Mouse (Mus musculus) C2C12 (cell line): ENCODE measurements around the gene Zbtb2. TPM values are rescaled to one million over a fixed set of nuclear protein-coding genes. Genes with fewer than 3 reads are reported as not detected.
A peak's percentile ranks its signal among the peaks of the same experiment; 100 is the strongest.

ENCODE experiments used
- H3K27me3 ChIP-seq: one replicate; pipeline ENCODE4 v1.6.1; 2011; ENCODE audit not compliant: control insufficient read depth, insufficient read depth, insufficient read length
- H3K36me3 ChIP-seq: one replicate; pipeline ENCODE4 v1.6.1; 2011; ENCODE audit not compliant: control insufficient read depth, insufficient read depth
- H3K4me3 ChIP-seq: one replicate; pipeline ENCODE4 v1.5.1; 2011; ENCODE audit warnings: mild to moderate bottlenecking, control low read depth; ENCODE audit not compliant: poor library complexity, insufficient read depth, severe bottlenecking
- H3K79me2 ChIP-seq: one replicate; pipeline ENCODE4 v1.6.1; 2011; ENCODE audit not compliant: control insufficient read depth, insufficient read depth
- H3K79me3 ChIP-seq: one replicate; pipeline ENCODE4 v1.6.1; 2011; ENCODE audit warnings: low read depth, control low read depth
- H3ac ChIP-seq: one replicate; pipeline ENCODE3; 2011; ENCODE audit warnings: low read depth; ENCODE audit not compliant: control insufficient read depth, insufficient read length
- CEBPB ChIP-seq: IDR thresholded peaks from one replicate; pipeline ENCODE4 v1.6.1; 2011; ENCODE audit warnings: low read depth, mild to moderate bottlenecking, control low read depth, moderate library complexity
- CTCF ChIP-seq: IDR thresholded peaks from one replicate; pipeline ENCODE4 v1.5.1; 2011; ENCODE audit not compliant: control insufficient read depth, insufficient read depth, insufficient read length
- FOSL1 ChIP-seq: IDR thresholded peaks from one replicate; pipeline ENCODE4 v1.8.0; 2011; ENCODE audit warnings: mild to moderate bottlenecking, low read length; ENCODE audit not compliant: poor library complexity, insufficient read depth, severe bottlenecking
- MAX ChIP-seq: IDR thresholded peaks from one replicate; pipeline ENCODE4 v1.6.1; 2011; ENCODE audit warnings: mild to moderate bottlenecking, control low read depth
- MYOD1 ChIP-seq: IDR thresholded peaks from one replicate; pipeline ENCODE4 v1.6.1; 2011; ENCODE audit warnings: low read depth; ENCODE audit not compliant: control insufficient read depth, insufficient read length
- MYOG ChIP-seq: IDR thresholded peaks from one replicate; pipeline ENCODE4 v1.6.1; 2011; ENCODE audit not compliant: control insufficient read depth, insufficient read length; ENCODE audit errors: extremely low read depth
- USF1 ChIP-seq: IDR thresholded peaks from one replicate; pipeline ENCODE4 v1.6.1; 2011; ENCODE audit warnings: low read depth, mild to moderate bottlenecking, control low read depth, moderate library complexity
- polyA plus RNA-seq: library from polyadenylated mRNA; unstranded; fragments of >200 nt; fragmentation: generic; extraction: Trizol; gene quantifications from one replicate; pipeline ENCODE4 v1.2.1, GENCODE M21; 2012; ENCODE audit warnings: missing spikeins

Zbtb2 gene
- polyA plus RNA-seq, 1 experiment, result 7.9 TPM

GRCm38 (mm10) chr10:4354371-4355260 is 33.3 kb downstream of the Zbtb2 start:
- H3ac ChIP-seq, result no peak overlapping the region
- no peaks in the 10 kb centered on the region for H3K79me3 ChIP-seq
- H3K79me2 ChIP-seq, result no peaks in the 10 kb centered on the region
- H3K4me3 ChIP-seq, result no peak overlapping the region
- TF ChIP-seq MYOG (no peak), MAX (no peak), FOSL1 (no peak), MYOD1 (no peak), CTCF (no peak), USF1 (no peak), CEBPB (no peak)
- no peaks in the 10 kb centered on the region for H3K27me3 ChIP-seq
- no peaks in the 10 kb centered on the region for H3K36me3 ChIP-seq

DNA sequence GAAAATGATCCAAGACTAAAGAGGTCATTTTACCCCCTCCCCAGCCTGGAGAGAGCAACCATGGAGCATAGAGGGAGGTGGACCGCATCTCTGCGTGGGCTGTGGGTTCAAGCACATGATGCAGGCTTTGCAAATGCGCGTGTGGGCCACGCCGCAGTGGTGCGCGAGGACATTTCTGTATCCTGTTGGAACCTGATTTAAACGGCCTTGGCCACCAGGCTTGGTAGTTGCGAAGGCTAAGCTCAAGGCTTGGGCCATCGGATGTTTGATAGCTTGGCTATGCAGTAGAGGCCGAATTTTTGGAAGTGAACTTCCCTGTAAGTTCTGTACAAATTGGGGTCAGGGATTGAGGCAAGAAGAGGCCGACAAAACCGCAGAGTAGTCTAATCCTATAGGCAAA is 40.3 kb downstream of the Zbtb2 start:
- no peaks in the 10 kb centered on the region for H3K36me3 ChIP-seq
- no peaks in the 10 kb centered on the region for H3K79me2 ChIP-seq
- H3K79me3 ChIP-seq, result no peaks in the 10 kb centered on the region
- TF ChIP-seq CTCF, result no peak
- no peak for TF ChIP-seq MYOG
- no peak for TF ChIP-seq USF1
- no peak for TF ChIP-seq CEBPB
- no peak for TF ChIP-seq MYOD1
- TF ChIP-seq FOSL1, result no peak
- TF ChIP-seq MAX, result no peak
- no peaks in the 10 kb centered on the region for H3K27me3 ChIP-seq
- H3K4me3 ChIP-seq, result no peak overlapping the region
- H3ac ChIP-seq, result no peak overlapping the region

DNA sequence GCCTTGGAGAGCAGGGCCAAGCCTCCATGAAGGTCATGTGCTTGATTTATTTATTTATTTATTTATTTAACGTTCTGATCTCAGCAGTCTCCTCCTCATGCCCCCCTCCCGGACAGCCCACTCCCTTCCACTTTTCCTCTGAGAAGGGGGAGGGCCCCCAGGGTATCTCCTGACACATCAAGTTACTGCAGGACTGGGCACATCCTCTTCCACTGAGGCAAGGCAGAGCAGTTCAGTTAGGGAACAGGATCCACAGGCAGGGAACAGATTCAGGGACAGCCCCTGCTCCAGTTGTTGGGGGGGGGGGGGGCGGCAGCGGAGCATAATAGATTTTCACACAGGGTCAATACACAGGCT is 40.8 kb downstream of the Zbtb2 start:
- no peak for TF ChIP-seq MAX
- no peak for TF ChIP-seq FOSL1
- TF ChIP-seq USF1, result no peak
- no peak for TF ChIP-seq MYOG
- no peak for TF ChIP-seq CEBPB
- TF ChIP-seq CTCF, result no peak
- TF ChIP-seq MYOD1, result no peak
- no peaks in the 10 kb centered on the region for H3K79me3 ChIP-seq
- no peaks in the 10 kb centered on the region for H3K27me3 ChIP-seq
- no peaks in the 10 kb centered on the region for H3K79me2 ChIP-seq
- H3K36me3 ChIP-seq, result no peaks in the 10 kb centered on the region
- no peak overlapping the region for H3ac ChIP-seq
- no peak overlapping the region for H3K4me3 ChIP-seq

GRCm38 (mm10) chr10:4346489-4347135 is 41.3 kb downstream of the Zbtb2 start:
- TF ChIP-seq FOSL1, result no peak
- no peak for TF ChIP-seq CEBPB
- TF ChIP-seq MYOD1, result no peak
- peak; percentile 88 for TF ChIP-seq CTCF
- TF ChIP-seq MAX, result no peak
- no peak for TF ChIP-seq MYOG
- Histone ChIP-seq H3K79me3 (no peaks in the 10 kb centered on the region), H3K79me2 (no peaks in the 10 kb centered on the region), H3K4me3 (no peak overlapping the region), H3ac (no peak overlapping the region), H3K27me3 (no peaks in the 10 kb centered on the region), H3K36me3 (no peaks in the 10 kb centered on the region)

DNA sequence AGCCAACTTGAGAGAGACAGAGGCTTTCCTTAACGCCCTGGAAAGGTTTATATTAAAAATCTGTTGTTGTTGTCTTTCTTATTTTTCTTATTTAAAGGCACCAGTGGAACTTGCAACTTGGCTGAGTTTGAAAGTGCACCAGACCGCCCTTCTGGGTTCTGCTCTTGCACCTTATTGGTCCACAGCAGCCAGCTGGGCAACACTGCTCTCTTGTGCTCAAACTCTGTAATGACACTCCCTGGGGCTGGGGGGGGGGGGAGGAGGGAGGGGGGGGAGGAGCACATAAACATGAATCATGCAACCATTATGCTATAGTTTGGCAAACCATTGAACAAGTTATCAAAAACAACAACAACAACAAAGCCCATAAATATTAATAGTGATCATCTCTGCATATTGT is 46.5 kb downstream of the Zbtb2 start:
- H3K4me3 ChIP-seq, result no peak overlapping the region
- TF ChIP-seq CTCF, result peak; percentile 17
- no peak for TF ChIP-seq FOSL1
- H3K36me3 ChIP-seq, result no peaks in the 10 kb centered on the region

More for the DNA sequence above, 46.5 kb downstream of the Zbtb2 start:
- Histone ChIP-seq H3K79me3 (no peaks in the 10 kb centered on the region), H3ac (no peak overlapping the region), H3K27me3 (no peaks in the 10 kb centered on the region), H3K79me2 (no peaks in the 10 kb centered on the region)
